Mouse (Mus musculus): ENCODE measurements at regions not wholly inside any gene's neighbourhood (a gene's known extent, or its start where the extent isn't known, plus 50 kb on each side); places are given as distances from the start of the nearest gene placed in this dataset.

DNA sequence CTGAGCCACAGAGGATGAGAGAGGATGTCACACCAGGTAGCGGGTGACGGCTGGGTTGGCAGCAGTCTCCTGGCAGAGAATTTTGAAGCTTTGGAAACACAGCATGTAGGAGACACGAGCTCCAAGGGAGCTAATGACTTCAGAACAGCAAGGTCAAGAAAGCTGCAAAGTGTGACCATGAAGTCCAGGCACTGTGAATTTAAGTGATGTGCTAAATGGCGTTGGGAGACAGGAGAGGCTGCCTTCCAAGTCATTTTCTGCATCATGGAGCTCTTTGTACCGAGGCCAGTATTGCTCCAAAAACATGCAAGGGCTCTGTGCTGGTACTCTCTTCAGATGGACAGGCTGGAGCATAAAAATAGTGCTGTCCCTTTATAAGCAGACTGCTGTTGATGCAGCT, 238.8 kb upstream of the Zdhhc25 start:
- Histone ChIP-seq H3K4me1 (peaks cover 25% of the 10 kb centered on the region), H3K9me3 (no peaks in the 10 kb centered on the region), H3K27ac (0 out of 2 replicates have a peak overlapping the region, but pooled peaks have one; percentile 25), H3K4me3 (no peak overlapping the region), H3K36me3 (replicated peaks) (no peaks in the 10 kb centered on the region), H3K27me3 (ENCODE audit: poor library complexity, severe bottlenecking) (no peaks in the 10 kb centered on the region)
- no peak for DNase-seq (ENCODE audit: extremely low spot score, low spot score)
- 73% methylated on average over 5 of the region's 5 CpGs for WGBS

DNA sequence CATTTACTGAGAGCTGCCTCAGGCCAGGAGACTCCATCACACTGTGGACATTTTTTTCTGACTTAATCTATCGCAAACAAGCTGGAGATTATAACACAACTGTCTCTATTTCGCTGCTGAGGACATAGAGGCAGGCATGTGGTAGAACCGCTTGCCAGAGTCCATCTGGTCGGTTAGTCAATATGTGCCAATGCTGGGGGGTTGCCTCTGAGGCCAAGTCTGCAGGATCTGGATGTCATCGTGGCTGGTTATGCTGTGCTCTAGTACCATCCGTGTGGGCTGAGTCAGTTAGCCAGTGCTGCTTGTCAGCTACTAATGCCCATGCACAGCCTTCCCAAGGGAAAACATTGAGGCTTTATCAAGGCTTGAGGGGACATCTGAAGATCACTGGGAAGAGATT, 237.1 kb upstream of the Zdhhc25 start:
- no peaks in the 10 kb centered on the region for H3K27me3 ChIP-seq (ENCODE audit: poor library complexity, severe bottlenecking)
- no peak overlapping the region for H3K4me3 ChIP-seq
- no peaks in the 10 kb centered on the region for H3K36me3 ChIP-seq (replicated peaks)
- no peaks in the 10 kb centered on the region for H3K9me3 ChIP-seq
- 78% methylated on average over 6 of the region's 6 CpGs for WGBS
- peaks cover 25% of the 10 kb centered on the region for H3K4me1 ChIP-seq
- no peak for DNase-seq (ENCODE audit: extremely low spot score, low spot score)
- no peak overlapping the region for H3K27ac ChIP-seq

- Histone ChIP-seq H3K4me1 (no peaks in the 10 kb centered on the region), H3K9me3 (no peaks in the 10 kb centered on the region), H3K27ac (no peak overlapping the region), H3K27me3 (ENCODE audit: poor library complexity, severe bottlenecking) (no peaks in the 10 kb centered on the region; the same call in 1 of the 2 replicates), H3K36me3 (replicated peaks) (no peaks in the 10 kb centered on the region), H3K4me3 (no peak overlapping the region)
- WGBS: 87% methylated on average over 5 of the region's 5 CpGs
- no peak for DNase-seq (ENCODE audit: extremely low spot score, low spot score)
These were observed 229.7 kb upstream of the Zdhhc25 start for GRCm38 (mm10) chr15:88370366-88370765.

DNA sequence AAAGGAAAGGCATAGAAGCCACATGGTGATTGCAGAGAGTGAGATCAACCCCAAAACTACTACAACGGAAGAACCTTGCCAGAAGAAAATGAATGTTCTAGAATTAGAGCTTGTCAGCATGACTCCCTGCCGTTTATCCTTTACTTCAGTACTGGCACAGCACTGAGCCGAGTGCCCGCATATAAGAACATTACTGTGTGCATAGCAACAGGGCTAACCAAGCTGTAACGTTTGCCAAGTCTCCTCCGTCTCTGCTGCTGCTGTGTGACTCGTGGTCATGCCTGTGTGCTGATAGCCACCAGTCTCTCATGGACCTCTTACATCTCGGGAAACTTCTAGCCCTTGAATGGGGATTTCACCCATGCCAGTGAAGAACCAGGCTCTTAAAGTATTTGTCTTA, 228.1 kb upstream of the Zdhhc25 start:
- no peak for DNase-seq (ENCODE audit: extremely low spot score, low spot score)
- H3K9me3 ChIP-seq: no peaks in the 10 kb centered on the region
- no peak overlapping the region for H3K4me3 ChIP-seq
- H3K27me3 ChIP-seq (ENCODE audit: poor library complexity, severe bottlenecking): no peaks in the 10 kb centered on the region; the same call in 1 of the 2 replicates
- H3K27ac ChIP-seq: no peak overlapping the region
- WGBS: 85% methylated on average over 8 of the region's 8 CpGs
- H3K4me1 ChIP-seq: no peaks in the 10 kb centered on the region
- no peaks in the 10 kb centered on the region for H3K36me3 ChIP-seq (replicated peaks)

- 76% methylated on average over 6 of the region's 6 CpGs for WGBS
- peaks cover 5% of the 10 kb centered on the region for H3K4me1 ChIP-seq
- peaks cover 10% of the 10 kb centered on the region for H3K27me3 ChIP-seq (ENCODE audit: poor library complexity, severe bottlenecking)
- no peaks in the 10 kb centered on the region for H3K36me3 ChIP-seq (replicated peaks)
- H3K4me3 ChIP-seq: no peak overlapping the region
- H3K9me3 ChIP-seq: no peaks in the 10 kb centered on the region
- no peak overlapping the region for H3K27ac ChIP-seq
- DNase-seq (ENCODE audit: extremely low spot score, low spot score): no peak
These were observed 226.2 kb upstream of the Zdhhc25 start for GRCm38 (mm10) chr15:88373923-88374322.

DNA sequence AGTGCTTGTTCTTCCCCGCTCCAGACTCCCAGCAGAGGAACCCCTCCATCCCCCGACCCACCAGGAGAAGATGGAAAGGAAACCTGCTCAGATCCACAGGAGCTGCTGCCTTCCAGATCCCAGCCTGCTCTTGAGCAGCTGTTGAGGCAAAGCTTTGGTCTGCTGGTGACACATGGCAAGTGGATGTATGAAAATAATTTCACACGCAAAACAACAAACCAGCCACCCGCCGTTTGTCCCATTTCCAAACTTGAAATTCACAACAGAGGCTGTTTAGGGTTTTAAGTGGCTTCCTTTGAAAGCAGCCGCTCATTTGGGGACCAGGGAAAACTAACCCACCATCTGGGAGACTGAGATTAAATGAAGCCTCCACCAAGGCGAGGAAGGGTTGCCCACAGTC, 220.8 kb upstream of the Zdhhc25 start:
- Histone ChIP-seq H3K27me3 (ENCODE audit: poor library complexity, severe bottlenecking) (peaks cover 46% of the 10 kb centered on the region), H3K36me3 (replicated peaks) (no peaks in the 10 kb centered on the region), H3K4me1 (peaks cover 34% of the 10 kb centered on the region), H3K9me3 (no peaks in the 10 kb centered on the region), H3K27ac (peak overlapping the region; percentile 31), H3K4me3 (no peak overlapping the region)
- WGBS: 84% methylated on average over 7 of the region's 7 CpGs
- no peak for DNase-seq (ENCODE audit: extremely low spot score, low spot score)

GRCm38 (mm10) chr15:88379951-88380623, 220.0 kb upstream of the Zdhhc25 start:
- Histone ChIP-seq H3K36me3 (replicated peaks) (no peaks in the 10 kb centered on the region), H3K27me3 (ENCODE audit: poor library complexity, severe bottlenecking) (peaks cover 53% of the 10 kb centered on the region), H3K4me3 (no peak overlapping the region; the same call in 1 of the 2 replicates), H3K9me3 (no peaks in the 10 kb centered on the region), H3K27ac (peak overlapping the region; percentile 31; the same call in 1 of the 2 replicates), H3K4me1 (peaks cover 34% of the 10 kb centered on the region)
- DNase-seq (ENCODE audit: extremely low spot score, low spot score): peak; percentile 17
- 24% methylated on average over 6 of the region's 6 CpGs for WGBS

DNA sequence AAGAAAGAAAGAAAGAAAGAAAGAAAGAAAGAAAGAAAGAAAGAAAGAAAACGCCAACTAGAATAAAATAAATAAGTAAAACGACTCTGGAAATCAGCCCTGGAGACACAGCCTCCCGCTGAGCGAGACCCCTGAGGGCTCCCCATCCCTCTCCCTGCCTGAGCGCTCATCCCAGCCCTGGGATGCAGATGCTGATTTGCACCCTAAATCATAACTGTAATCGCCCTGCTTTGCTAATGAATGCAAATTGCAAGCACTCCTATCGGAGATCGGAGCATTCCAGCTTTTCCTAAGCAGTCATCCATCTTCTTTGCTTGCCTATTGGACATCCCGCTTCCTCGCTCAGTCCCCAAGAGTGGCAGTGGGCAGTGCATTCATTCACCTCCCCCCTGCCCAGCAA, 218.7 kb upstream of the Zdhhc25 start:
- 59% methylated on average over 10 of the region's 10 CpGs for WGBS
- no peak overlapping the region for H3K4me3 ChIP-seq
- H3K4me1 ChIP-seq: peaks cover 41% of the 10 kb centered on the region
- DNase-seq (ENCODE audit: extremely low spot score, low spot score): no peak
- no peaks in the 10 kb centered on the region for H3K36me3 ChIP-seq (replicated peaks)
- H3K9me3 ChIP-seq: no peaks in the 10 kb centered on the region
- peaks cover 57% of the 10 kb centered on the region for H3K27me3 ChIP-seq (ENCODE audit: poor library complexity, severe bottlenecking)
- H3K27ac ChIP-seq: 0 out of 2 replicates have a peak overlapping the region, but pooled peaks have one; percentile 0

DNA sequence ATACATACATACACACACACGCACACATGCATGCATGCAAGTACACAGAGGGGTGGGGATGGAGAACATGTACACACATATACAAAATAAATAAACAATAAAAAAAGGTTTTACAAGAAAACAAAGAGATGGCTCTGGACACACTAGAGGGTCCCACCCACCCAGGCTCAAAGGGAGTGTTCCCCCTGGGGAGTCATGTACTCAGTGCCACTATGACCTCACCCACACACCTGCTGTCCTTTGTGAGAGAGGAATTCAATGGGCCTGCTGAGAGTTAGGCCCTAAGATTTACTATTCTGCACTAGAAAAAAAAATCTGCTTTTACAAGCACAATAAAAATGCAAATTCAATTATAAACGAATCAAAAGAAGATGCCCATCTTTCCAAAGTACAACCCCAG, 214.2 kb upstream of the Zdhhc25 start:
- Histone ChIP-seq H3K36me3 (replicated peaks) (no peaks in the 10 kb centered on the region), H3K4me3 (no peak overlapping the region), H3K27ac (no peak overlapping the region), H3K9me3 (peaks cover 6% of the 10 kb centered on the region; the same call in 1 of the 2 replicates), H3K27me3 (ENCODE audit: poor library complexity, severe bottlenecking) (peaks cover 42% of the 10 kb centered on the region), H3K4me1 (peaks cover 25% of the 10 kb centered on the region)
- WGBS: 84% methylated on average over 2 of the region's 2 CpGs
- no peak for DNase-seq (ENCODE audit: extremely low spot score, low spot score)

DNA sequence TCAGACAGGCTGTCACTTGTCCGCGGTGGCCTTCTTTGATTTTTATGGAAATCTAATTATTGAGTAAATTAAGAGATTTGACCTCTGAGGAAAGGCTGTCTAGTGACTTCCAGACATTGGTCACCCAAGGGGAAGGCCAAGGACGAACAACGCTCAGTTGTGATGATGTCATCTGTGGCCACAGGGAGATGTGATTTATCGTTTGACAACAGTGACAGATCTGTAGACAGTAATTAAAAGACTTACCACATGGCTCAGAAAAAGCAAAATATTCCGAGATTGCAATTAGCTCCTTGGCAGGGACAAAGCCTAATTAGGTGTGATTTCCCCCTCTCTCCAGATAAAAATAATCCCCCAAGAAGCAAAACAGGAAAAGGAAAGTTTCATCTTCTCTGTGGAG, 213.4 kb upstream of the Zdhhc25 start:
- Histone ChIP-seq H3K4me3 (no peak overlapping the region), H3K9me3 (peaks cover 6% of the 10 kb centered on the region; the same call in 1 of the 2 replicates), H3K27me3 (ENCODE audit: poor library complexity, severe bottlenecking) (peaks cover 38% of the 10 kb centered on the region), H3K4me1 (peaks cover 19% of the 10 kb centered on the region), H3K27ac (no peak overlapping the region), H3K36me3 (replicated peaks) (no peaks in the 10 kb centered on the region)
- DNase-seq (ENCODE audit: extremely low spot score, low spot score): no peak
- WGBS: 84% methylated on average over 6 of the region's 6 CpGs

DNA sequence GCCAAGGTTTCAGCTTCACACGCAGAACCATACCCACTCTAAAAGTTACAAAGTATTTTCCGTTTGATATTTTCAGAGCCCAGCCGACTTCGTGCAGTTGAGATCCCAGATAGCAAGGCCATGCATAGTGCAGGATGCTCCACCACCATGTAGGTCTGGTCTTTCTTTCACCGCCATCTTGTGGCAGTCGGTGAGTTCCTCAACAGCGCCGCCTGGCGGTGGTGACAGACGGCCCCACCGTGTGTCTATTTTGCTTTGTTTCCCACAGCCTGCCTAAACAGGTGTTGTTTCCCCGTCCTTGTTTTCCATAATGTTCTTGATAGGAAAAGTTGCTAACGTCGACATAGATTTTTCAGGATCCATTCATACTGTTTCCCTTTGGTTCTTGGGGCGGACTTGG, 208.3 kb upstream of the Zdhhc25 start:
- H3K9me3 ChIP-seq: peaks cover 6% of the 10 kb centered on the region; the same call in 1 of the 2 replicates
- DNase-seq (ENCODE audit: extremely low spot score, low spot score): no peak
- 0 out of 2 replicates have a peak, but pooled peaks cover 4% of the 10 kb centered on the region for H3K27me3 ChIP-seq (ENCODE audit: poor library complexity, severe bottlenecking)
- H3K4me1 ChIP-seq: peaks cover 13% of the 10 kb centered on the region
- no peaks in the 10 kb centered on the region for H3K36me3 ChIP-seq (replicated peaks)
- 82% methylated on average over 15 of the region's 15 CpGs for WGBS
- H3K27ac ChIP-seq: no peak overlapping the region
- H3K4me3 ChIP-seq: no peak overlapping the region

DNA sequence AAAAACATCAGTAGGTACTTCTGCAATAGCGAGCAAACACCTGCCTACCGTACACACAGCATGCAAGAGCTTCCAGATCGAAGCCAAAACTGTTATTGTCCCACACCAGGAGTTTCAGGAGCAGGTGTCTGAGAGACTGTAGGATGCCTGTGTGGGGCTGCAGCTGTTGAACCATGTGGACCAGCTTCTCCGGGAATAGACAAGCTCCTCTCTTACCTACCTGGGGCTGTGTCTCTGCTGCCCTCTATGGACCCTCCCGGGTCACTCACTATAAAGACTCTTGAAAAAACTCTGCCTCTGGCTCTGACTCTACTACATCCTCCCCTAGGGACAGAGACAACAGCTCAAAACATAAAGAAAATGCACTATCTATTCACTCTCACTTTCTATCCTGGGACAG, 201.0 kb upstream of the Zdhhc25 start:
- H3K36me3 ChIP-seq (replicated peaks): no peaks in the 10 kb centered on the region
- H3K9me3 ChIP-seq: no peaks in the 10 kb centered on the region
- no peak overlapping the region for H3K27ac ChIP-seq
- WGBS: 57% methylated on average over 5 of the region's 5 CpGs
- H3K27me3 ChIP-seq (ENCODE audit: poor library complexity, severe bottlenecking): peaks cover 35% of the 10 kb centered on the region
- peaks cover 36% of the 10 kb centered on the region for H3K4me1 ChIP-seq
- no peak overlapping the region for H3K4me3 ChIP-seq
- DNase-seq (ENCODE audit: extremely low spot score, low spot score): no peak

GRCm38 (mm10) chr15:88399989-88400388, 200.1 kb upstream of the Zdhhc25 start:
- peaks cover 31% of the 10 kb centered on the region for H3K27me3 ChIP-seq (ENCODE audit: poor library complexity, severe bottlenecking)
- H3K36me3 ChIP-seq (replicated peaks): no peaks in the 10 kb centered on the region
- DNase-seq (ENCODE audit: extremely low spot score, low spot score): no peak
- WGBS: 90% methylated on average over 12 of the region's 12 CpGs
- H3K4me3 ChIP-seq: no peak overlapping the region
- peaks cover 36% of the 10 kb centered on the region for H3K4me1 ChIP-seq
- H3K27ac ChIP-seq: no peak overlapping the region
- no peaks in the 10 kb centered on the region for H3K9me3 ChIP-seq
